Mouse (Mus musculus): ENCODE results near the gene Gpr25. TPM values are rescaled to one million over a fixed set of nuclear protein-coding genes. Genes with fewer than 3 reads are reported as not detected.

Gpr25 gene
- polyA plus RNA-seq, 1 experiment from 2014 or later, result not detected

- H3K4me3 ChIP-seq (ENCODE audit: low read depth, low read length), result no peak overlapping the region
- H3K9ac ChIP-seq (ENCODE audit: low read depth, low read length), result no peak overlapping the region
- DNase-seq (ENCODE audit: low spot score) (no peak), ATAC-seq (replicated peaks; ENCODE audit: low FRiP score) (no peak; the same call in 1 of the 2 replicates)
- no peak overlapping the region for H3K27ac ChIP-seq (ENCODE audit: low read depth, low read length)
- no peaks in the 10 kb centered on the region for H3K9me3 ChIP-seq (ENCODE audit: control insufficient read depth, low read length)
- WGBS, result 79% methylated on average over 10 of the region's 10 CpGs
- no peaks in the 10 kb centered on the region for H3K4me1 ChIP-seq (replicated peaks; ENCODE audit: control insufficient read depth, insufficient read depth, low read length)
- H3K36me3 ChIP-seq (ENCODE audit: control insufficient read depth, insufficient read depth, low read length), result no peaks in the 10 kb centered on the region
- 0 out of 2 replicates have a peak, but pooled peaks cover 2% of the 10 kb centered on the region for H3K27me3 ChIP-seq (replicated peaks; ENCODE audit: control insufficient read depth, insufficient read depth, low read length)
- no peak overlapping the region for H3K4me2 ChIP-seq
Measured at GRCm38 (mm10) chr1:136220037-136220871, 40.4 kb downstream of the Gpr25 start.

GRCm38 (mm10) chr1:136214304-136214703 is 46.4 kb downstream of the Gpr25 start:
- no peaks in the 10 kb centered on the region for H3K27me3 ChIP-seq (replicated peaks; ENCODE audit: control insufficient read depth, insufficient read depth, low read length)
- WGBS, result 78% methylated on average over 15 of the region's 15 CpGs
- ATAC-seq (replicated peaks; ENCODE audit: low FRiP score) (no peak), DNase-seq (ENCODE audit: low spot score) (no peak)
- no peak overlapping the region for H3K4me2 ChIP-seq
- H3K36me3 ChIP-seq (ENCODE audit: control insufficient read depth, insufficient read depth, low read length), result no peaks in the 10 kb centered on the region
- H3K9ac ChIP-seq (ENCODE audit: low read depth, low read length), result no peak overlapping the region
- no peaks in the 10 kb centered on the region for H3K9me3 ChIP-seq (ENCODE audit: control insufficient read depth, low read length)
- no peaks in the 10 kb centered on the region for H3K4me1 ChIP-seq (replicated peaks; ENCODE audit: control insufficient read depth, insufficient read depth, low read length)
- no peak overlapping the region for H3K4me3 ChIP-seq (ENCODE audit: low read depth, low read length)
- no peak overlapping the region for H3K27ac ChIP-seq (ENCODE audit: low read depth, low read length)

GRCm38 (mm10) chr1:136212803-136213202 is 47.9 kb downstream of the Gpr25 start, which contains the start of gene Mroh3:
Gene Mroh3, minus strand, starts transcription at chr1:136212828.
- H3K27me3 ChIP-seq (replicated peaks; ENCODE audit: control insufficient read depth, insufficient read depth, low read length), result no peaks in the 10 kb centered on the region
- H3K9me3 ChIP-seq (ENCODE audit: control insufficient read depth, low read length), result no peaks in the 10 kb centered on the region
- H3K4me2 ChIP-seq, result no peak within 1 kb of the TSS
- ATAC-seq (replicated peaks; ENCODE audit: low FRiP score) (0 out of 2 replicates have a peak, but pooled peaks have one; percentile 62), DNase-seq (ENCODE audit: low spot score) (no peak)
- no peak within 1 kb of the TSS for H3K9ac ChIP-seq (ENCODE audit: low read depth, low read length)
- H3K4me1 ChIP-seq (replicated peaks; ENCODE audit: control insufficient read depth, insufficient read depth, low read length), result no peaks in the 10 kb centered on the region
- H3K4me3 ChIP-seq (ENCODE audit: low read depth, low read length), result no peak within 1 kb of the TSS
- no peak within 1 kb of the TSS for H3K27ac ChIP-seq (ENCODE audit: low read depth, low read length)
- no peaks in the 10 kb centered on the region for H3K36me3 ChIP-seq (ENCODE audit: control insufficient read depth, insufficient read depth, low read length)
- 36% methylated on average over 3 of the region's 3 CpGs for WGBS

Other genes starting within 250 kb of the Gpr25 start
- 0.47 TPM in 1 of 2 replicates, not detected in the other for gene Ascl5, start 210.1 kb downstream of the Gpr25 start, polyA plus RNA-seq (2014; fragmentation: Nextera tagmentation; extraction: Ambion mirVana)
- gene Cacna1s, start 208.1 kb downstream of the Gpr25 start, polyA plus RNA-seq (2014; fragmentation: Nextera tagmentation; extraction: Ambion mirVana), result 0.09 and 0.45 TPM in 2 replicates
- 3.6 and 4.8 TPM in 2 replicates for gene Kif21b, start 129.5 kb downstream of the Gpr25 start, polyA plus RNA-seq (2014; fragmentation: Nextera tagmentation; extraction: Ambion mirVana)
- not detected in 2 replicates for gene Mroh3, start 48.0 kb downstream of the Gpr25 start, polyA plus RNA-seq (2014; fragmentation: Nextera tagmentation; extraction: Ambion mirVana)
- gene Inava, start 26.6 kb downstream of the Gpr25 start, polyA plus RNA-seq (2014; fragmentation: Nextera tagmentation; extraction: Ambion mirVana), result 3.1 and 3.2 TPM in 2 replicates
- gene Camsap2, start 85.2 kb upstream of the Gpr25 start, polyA plus RNA-seq (2014; fragmentation: Nextera tagmentation; extraction: Ambion mirVana), result 12.4 and 13.2 TPM in 2 replicates
- gene Ddx59, start 154.4 kb upstream of the Gpr25 start, polyA plus RNA-seq (2014; fragmentation: Nextera tagmentation; extraction: Ambion mirVana), result 9.4 and 11.5 TPM in 2 replicates
- gene Kif14, start 205.5 kb upstream of the Gpr25 start, polyA plus RNA-seq (2014; fragmentation: Nextera tagmentation; extraction: Ambion mirVana), result 9.3 and 11.3 TPM in 2 replicates

All from liver, embryonic 11.5 days (tissue).